Mouse (Mus musculus) adrenal gland, postnatal 14 days (tissue): ENCODE measurements at regions not wholly inside any gene's neighbourhood (a gene's known extent, or its start where the extent isn't known, plus 50 kb on each side); places are given as distances from the start of the nearest gene placed in this dataset.

Source experiments
- DNase-seq: peaks from one replicate; pipeline ENCODE4 v3.0.0; 2021; ENCODE audit warnings: mixed read lengths

DNA sequence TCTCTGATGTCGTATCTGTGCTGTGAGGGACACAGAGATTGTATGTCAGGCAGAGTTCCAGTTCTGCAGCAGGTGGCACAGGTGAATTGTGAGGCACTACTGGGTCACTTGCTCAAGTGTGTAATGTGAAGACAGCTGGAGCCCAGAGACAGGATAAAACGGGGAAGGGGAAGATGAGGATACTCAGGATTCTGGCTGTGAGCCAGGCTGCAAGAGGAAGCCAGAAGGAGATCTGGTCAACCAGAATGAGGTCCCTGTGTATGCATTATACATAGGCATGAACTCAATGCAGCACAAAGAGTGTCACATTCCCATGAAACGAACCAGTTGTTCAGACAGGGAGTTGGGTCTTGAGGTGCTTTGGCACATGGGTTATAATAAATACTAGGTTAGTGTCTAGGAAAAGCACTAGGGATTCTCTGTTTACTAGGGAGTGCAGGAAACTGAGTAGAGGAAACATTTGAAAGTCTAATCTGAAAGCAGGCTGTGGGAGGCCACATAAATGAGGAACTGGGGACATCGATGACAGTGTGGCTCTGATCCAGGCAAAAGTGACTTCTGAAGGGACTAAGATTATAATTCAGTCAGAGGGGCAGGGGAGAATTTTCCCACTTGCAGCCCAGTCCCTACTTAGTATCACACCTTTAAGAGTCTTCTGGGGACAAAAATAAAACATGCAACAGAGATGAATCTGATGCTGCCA, 109.9 kb upstream of the Rxfp2 start:
- DNase-seq: no peak

DNA sequence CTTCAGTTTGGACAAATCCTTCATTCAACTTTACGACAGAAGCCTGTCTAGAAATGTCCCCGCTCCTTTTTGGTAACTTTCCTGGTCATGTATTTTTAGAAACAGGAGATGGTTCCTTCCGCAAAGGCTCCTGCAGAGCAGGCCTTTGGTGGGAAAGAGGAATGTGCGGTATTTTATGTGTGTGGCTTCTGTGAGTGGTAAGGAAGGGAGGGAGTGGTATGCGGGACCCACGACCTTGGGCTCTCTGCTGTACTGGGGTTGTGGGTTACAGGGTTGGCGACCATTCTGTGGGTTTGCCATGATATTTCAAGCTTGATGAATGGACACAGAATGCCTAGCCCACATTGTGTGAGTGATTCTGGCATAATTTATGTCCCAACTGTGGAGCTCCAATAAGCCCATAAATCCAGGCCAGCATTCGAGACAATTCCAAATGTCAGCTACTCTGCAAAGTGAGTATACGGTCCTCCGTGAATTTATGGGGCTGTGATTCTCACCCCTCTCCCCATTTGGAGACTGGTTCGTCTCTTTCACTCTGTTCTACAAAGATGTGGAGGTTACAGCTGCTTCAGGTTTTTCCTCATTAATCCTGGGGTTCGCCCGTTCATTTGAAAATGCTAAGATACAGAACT, 109.3 kb upstream of the Rxfp2 start:
- peak; percentile 26 for DNase-seq

DNA sequence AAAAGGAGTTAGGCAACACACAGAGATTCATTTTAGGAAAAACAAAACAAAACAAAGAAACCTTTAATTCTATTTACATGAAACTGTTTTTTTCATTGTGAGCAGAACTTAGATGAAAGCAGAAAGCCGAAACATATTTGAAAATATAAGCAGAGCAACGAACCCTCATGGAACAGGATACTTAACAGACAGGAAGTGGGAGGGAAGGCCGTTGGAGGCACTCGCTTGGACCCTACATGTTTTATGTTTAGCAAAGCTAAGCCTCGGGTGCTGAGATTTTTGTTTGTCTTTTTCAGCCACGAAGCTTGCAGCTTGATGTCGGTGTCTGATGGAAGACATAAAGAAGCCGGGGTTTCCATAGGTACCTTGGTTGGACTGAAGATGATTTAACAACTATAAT, 108.5 kb upstream of the Rxfp2 start:
- no peak for DNase-seq

DNA sequence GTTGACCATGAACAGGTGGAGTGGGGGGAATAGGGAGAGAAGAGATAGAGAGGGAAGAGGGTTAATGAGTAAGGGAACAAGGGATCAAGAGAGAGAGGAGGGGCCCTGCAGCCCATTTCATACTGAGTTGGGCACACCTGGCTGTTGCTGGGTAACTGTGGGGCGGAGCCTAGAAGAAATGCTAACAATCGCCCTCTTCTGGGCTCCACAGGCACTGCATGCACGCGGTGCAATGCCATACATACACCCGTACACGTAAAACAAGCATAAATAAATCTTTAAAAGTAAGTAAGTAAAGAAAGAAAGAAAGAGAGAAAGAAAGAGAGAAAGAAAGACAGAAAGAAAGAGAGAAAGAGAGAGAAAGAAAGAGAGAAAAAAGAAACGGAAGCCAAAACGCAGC, 106.5 kb upstream of the Rxfp2 start:
- DNase-seq: no peak

DNA sequence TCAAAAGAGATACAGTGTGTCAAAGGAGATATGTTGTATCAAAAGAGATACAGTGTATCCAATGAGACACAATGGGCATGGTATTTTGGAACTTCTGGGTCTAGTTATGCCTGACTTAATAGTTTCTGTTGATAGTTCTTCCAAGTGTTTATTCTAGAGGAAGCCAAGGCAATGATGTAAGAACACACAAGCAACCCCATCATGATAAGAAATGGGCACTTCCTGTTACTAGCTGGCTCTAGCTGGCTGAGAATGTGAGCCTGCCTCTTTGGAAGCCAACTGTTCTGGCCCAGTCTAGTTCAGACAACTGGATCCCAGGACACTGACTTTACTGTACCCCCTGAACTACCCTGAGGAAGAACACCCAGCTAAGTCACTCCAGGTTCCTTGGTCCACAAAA, 102.7 kb upstream of the Rxfp2 start:
- DNase-seq: no peak

DNA sequence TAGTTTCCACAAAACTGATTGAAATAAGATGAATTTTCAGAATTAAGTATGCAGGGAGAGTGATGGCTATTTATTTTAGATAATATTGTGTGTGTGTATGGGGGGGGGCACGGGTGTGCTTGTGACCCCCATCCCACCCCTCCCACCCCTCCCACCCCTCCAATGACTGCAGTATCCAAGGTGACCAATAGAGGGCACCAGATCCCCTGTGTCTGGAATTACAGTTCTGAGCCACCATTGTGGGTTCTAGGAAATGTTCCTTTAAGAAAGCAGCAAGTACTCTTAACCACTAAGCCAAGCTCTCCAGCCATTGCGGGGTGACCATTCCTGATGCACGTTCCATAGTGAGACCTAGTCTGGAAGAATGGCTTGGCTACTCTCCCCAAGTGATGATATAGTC, 101.1 kb upstream of the Rxfp2 start:
- DNase-seq: peak; percentile 9

DNA sequence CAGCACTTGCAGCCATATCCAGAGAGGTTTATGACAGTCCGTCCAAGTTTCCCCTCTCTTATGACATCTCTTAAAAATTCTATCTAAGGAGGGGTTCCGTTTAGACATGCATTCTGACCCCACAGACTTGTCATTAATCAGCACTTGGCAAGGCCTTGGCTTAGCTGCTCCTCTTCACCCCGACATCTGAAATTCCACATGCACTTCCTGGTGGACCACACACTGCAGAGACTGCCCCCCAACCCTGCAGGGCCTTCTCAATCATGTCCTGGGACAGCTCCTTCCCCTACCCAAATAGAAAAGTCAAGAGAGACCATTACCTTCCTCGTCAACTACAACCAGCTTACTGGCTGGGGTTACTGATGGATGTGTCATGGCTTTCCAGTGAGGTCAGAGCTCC, 99.4 kb upstream of the Rxfp2 start:
- no peak for DNase-seq

DNA sequence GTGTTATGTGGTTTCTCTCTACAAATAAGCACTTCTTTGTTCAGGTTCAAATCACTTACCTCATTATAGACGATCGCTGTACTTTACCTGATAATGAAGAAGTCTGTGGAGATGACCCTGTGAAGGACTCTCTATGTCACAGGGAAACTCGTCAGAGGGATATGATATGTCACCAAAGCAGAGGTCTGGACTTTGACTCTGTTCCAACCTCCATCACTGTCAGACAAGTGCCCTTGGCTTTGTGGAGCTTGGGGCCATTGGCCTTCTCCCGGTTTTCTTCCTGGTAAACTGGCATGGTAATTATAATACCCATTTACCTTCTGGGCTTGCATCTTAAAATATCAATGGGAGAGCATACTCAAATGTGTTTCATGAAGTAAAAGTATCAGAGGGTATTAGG, 98.1 kb upstream of the Rxfp2 start:
- DNase-seq: peak; percentile 43

DNA sequence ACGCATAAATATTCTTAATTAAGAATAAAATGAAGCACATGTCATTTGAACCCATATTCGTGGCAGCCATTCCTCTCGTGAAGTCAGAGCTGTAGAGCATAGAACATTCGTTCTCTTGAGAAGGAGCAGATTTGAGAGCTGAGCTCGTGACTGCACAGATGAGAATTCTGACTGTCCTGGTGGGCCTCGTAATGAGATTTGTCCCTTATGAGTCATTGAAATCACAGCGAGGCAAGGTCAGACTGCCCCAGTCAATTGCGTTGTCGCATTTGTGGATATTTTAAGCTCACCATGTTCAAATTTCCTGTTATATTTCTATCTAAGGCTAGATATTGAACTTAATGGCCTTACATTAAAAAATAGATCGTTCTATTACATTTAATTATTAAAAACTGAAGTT, 94.0 kb upstream of the Rxfp2 start:
- peak; percentile 34 for DNase-seq

DNA sequence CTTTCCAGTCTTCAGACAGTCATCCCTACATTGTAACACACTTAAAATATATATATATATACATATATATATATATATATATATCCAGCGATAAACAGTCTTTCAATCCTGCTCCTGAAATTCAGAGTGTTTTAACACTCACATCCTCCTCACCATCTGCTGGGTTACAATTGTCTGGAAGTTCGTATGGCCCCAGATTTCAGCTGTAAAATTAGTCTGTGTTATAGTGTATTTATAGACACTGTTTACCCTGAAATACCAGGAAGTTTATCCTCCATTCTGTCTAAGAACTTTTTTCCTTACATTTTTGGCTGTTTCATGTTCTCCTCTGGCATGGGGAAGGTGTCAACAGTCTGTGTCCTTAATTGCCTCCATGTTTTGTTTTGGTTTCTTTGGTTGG, 91.7 kb upstream of the Rxfp2 start:
- DNase-seq: no peak

DNA sequence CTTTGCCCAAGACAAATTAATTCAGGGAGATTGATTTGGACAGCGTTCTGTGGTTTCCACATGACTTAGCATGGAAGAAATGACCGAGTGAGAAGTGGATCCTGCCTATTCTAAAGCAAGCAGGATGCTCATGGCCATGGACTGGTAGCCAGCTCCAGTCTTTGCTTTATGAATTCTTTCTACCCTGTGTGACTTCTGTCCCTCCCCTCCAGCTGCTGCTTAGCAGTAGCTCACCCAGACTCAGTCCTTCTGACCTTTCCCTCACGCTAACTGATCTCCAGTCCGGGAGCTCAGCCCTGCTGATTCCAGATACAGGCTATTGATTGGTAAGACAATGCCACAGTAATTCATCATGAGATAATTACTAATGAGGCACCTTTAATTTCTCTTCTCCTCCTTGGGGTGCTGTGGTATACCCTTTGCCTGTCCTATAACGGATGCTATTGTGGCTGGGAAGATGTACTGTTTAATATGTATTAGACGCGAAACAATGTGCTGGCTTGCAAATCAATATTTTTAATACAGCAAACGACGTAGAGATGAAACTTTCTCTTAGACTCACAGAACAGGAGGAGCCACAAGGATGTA, 86.8 kb upstream of the Rxfp2 start:
- no peak for DNase-seq

DNA sequence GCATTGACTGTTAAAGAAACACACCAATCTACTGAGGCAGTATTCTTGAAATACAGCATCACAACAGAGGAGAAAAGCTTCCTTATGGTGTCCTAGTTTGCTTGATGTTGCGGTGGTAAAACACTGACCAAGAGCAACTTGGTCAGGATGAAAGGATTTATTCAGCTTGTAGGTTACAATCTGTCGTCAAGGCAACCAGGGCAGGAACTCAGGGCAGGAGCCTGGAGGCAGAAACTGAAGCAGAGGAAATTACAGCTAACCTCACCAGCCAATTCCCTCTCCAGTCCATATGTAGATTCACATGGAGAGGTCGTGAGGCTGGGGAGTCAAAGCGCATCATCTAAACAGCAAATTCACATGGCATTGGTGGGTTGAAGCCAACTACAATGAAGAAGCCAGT, 86.3 kb upstream of the Rxfp2 start:
- no peak for DNase-seq

DNA sequence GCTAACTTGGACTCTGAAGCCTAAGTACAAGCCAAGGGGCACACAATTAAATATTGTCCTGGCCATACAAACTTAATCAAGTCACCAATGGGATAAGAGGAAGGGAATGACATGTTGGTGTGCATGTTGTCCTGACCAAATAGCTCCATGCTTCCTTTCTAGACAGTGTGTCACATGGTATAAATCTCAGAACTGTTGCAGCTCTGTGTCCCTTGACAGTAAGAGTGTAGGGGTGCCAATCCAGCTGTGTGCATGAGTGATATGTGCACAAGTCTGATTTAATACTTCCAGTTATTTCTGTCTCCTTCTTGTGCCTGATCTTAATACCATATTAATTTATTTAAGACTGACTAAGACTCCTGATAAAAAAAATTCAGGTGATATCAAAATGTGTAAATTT, 72.8 kb upstream of the Rxfp2 start:
- no peak for DNase-seq

DNA sequence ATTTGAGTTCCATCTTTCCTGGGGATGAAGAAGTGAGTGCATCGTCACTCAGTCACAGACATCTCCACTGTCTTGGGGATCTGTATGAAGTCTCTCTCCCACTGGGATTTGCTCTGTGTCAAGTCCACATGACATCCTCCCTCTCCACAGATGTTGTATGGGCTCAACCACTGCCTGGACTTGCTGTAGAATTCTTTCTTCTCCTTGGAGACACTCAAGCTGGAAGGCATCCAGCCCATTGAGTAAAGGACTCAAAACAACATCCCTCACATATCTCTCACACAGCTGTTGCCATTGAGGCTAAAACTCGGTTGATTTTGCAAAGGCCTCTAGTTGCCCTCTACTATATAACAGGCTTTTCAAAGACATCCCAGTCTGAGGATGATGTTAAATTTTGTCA, 71.0 kb upstream of the Rxfp2 start:
- DNase-seq: no peak

DNA sequence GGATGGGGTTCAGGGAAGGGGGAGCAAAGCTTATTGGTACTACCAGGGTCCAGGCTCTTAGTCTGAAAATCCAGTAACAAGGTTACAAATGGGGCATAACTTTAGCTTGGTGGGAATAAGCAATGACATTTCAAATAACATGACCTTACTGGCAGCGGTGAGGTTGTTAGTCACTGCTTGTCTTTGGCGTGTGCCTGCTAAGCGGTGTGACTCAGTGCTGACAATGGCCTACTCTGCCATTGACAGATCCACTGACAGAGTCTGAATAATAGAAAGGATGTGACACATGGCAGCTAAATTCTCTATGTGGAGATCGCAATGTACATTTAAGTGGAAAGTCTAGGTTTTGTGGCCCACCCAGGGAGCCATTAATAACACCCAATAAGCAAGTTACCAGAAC, 61.5 kb upstream of the Rxfp2 start:
- peak; percentile 65 for DNase-seq

DNA sequence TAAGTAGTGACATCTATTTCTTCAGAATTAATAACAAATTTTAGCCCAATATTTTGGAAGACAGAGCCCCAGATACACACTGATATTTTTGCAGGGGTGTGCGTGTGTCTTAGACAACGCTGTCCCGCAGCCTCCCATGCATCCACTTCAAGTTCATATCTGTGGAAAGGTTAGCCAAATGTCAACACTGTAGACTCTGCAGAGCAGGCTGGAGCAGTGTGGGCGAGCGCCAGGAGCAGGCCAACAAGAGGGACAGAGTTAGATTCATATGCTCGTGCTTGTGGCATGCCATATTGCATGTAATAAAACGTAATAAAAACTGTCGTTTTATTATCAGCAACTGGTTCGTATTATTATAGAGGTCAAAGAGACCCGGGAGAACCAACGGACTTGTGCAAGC, 57.3 kb upstream of the Rxfp2 start:
- DNase-seq: no peak

DNA sequence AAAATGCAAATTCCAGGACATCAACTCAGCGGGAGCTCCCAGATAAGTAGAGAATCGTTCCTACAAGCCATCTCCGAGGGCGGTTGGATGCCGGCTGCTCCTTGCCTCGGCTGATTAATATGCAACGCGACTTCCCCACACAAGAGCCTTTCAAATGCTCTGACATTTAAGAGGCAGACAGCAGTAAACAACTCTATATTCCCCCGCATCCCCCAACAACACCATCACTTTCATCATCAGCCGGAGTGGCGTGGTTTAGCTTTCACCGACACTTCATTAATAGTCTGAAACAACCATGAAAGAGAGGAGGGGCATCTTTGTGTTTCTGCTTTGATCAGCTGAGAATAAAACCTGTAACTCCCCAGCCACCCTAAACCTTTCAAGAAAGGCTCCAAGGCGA, 53.7 kb upstream of the Rxfp2 start:
- no peak for DNase-seq
